Mouse (Mus musculus): ENCODE data around the gene Nasp.

GRCm38 (mm10) chr4:116669291-116669690, 41.5 kb upstream of the Nasp start:
- TF ChIP-seq CTCF (IDR thresholded peaks at IDR 0.05; ENCODE audit: insufficient read depth, low read length) (no peak), POLR2A (IDR thresholded peaks at IDR 0.05; ENCODE audit: borderline replicate concordance, extremely low read depth, low read depth, low read length) (no peak)
